Mouse (Mus musculus) liver, adult 2 months (tissue): ENCODE measurements around the gene Cdc34b.

ENCODE experiments used
- CTCF ChIP-seq: fragments of 200-500 bp; IDR thresholded peaks from 2 replicates; pipeline ENCODE4 v1.5.1; 2011; ENCODE audit warnings: low read depth, low read length, control low read depth
- POLR2A ChIP-seq: fragments of 200-500 bp; IDR thresholded peaks from 2 replicates; pipeline ENCODE4 v1.6.1; 2011; ENCODE audit warnings: low read length, control low read depth; ENCODE audit not compliant: insufficient read depth; ENCODE audit errors: extremely low read depth

DNA sequence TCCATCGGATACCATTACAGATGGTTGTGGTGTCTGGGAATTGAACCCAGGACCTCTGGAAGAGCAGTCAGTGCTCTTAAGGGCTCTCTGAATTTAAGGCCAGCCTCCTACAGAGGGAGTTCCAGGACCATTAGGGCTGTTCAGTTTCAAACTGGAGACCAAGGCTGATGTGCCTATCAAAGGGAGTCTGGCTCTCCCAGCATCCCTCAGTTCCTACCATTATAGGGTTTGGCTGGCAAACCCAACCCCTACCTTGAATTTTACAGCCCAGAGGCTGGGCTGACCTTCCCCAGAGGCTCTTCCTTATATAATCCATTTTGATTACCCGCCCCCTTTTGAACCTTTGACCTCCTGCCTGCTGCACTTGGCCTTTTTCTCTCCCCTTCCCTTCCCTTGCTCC is 5.8 kb upstream of the Cdc34b start:
- no peak for TF ChIP-seq POLR2A
- no peak for TF ChIP-seq CTCF
